Mouse (Mus musculus) myocyte (in vitro differentiated cells): Measurements from ENCODE around the gene Pou2af1.

Experiments used
- CEBPB ChIP-seq: IDR thresholded peaks from 2 replicates; pipeline ENCODE4 v1.6.1; 2011; ENCODE audit warnings: mild to moderate bottlenecking, moderate library complexity; ENCODE audit not compliant: poor library complexity, insufficient read depth, severe bottlenecking
- MAX ChIP-seq: IDR thresholded peaks from one replicate; pipeline ENCODE4 v1.6.1; 2011; ENCODE audit warnings: low read depth, mild to moderate bottlenecking, control low read depth
- MYOD1 ChIP-seq, 3 experiments: IDR thresholded peaks; one replicate each; pipeline ENCODE4 v1.6.1; 2011; ENCODE audit warnings: control low read depth in 2 of 3, low read depth in 2 of 3, mild to moderate bottlenecking in 2 of 3, moderate library complexity in 1 of 3; ENCODE audit not compliant: insufficient read length in 2 of 3, control insufficient read depth in 1 of 3
- POLR2A ChIP-seq: IDR thresholded peaks from one replicate; pipeline ENCODE4 v1.6.1; 2011; ENCODE audit warnings: low read depth, mild to moderate bottlenecking, control low read depth, moderate library complexity; ENCODE audit not compliant: insufficient read length
- REST ChIP-seq: IDR thresholded peaks from one replicate; pipeline ENCODE4 v1.6.1; 2011; ENCODE audit warnings: mild to moderate bottlenecking, control low read depth, moderate library complexity; ENCODE audit not compliant: insufficient read depth, insufficient read length
- SRF ChIP-seq: IDR thresholded peaks from one replicate; pipeline ENCODE4 v1.6.1; 2011; ENCODE audit warnings: low read depth; ENCODE audit not compliant: control insufficient read depth, insufficient read length
- TCF12 ChIP-seq: IDR thresholded peaks from one replicate; pipeline ENCODE4 v1.6.1; 2011; ENCODE audit warnings: mild to moderate bottlenecking, control low read depth; ENCODE audit not compliant: poor library complexity, insufficient read depth, severe bottlenecking
- TCF3 ChIP-seq: IDR thresholded peaks from one replicate; pipeline ENCODE4 v1.6.1; 2011; ENCODE audit warnings: low read depth, control low read depth; ENCODE audit not compliant: insufficient read length
- USF1 ChIP-seq: IDR thresholded peaks from one replicate; pipeline ENCODE4 v1.6.1; 2011; ENCODE audit warnings: low read depth, mild to moderate bottlenecking, control low read depth, moderate library complexity

- TF ChIP-seq POLR2A, result no peak
- TF ChIP-seq CEBPB, result 0 out of 2 replicates have a peak, but pooled peaks have one; percentile 16
- no peak for TF ChIP-seq USF1
- TF ChIP-seq MAX, result no peak
- peak in 1 of 3 experiments; percentile 45 for TF ChIP-seq MYOD1 (IDR thresholded peaks at IDR 0.05; ENCODE audit: control insufficient read depth in 1 of 3, insufficient read length in 2 of 3, low read depth in 2 of 3)
- no peak for TF ChIP-seq TCF3
- TF ChIP-seq REST, result no peak
- TF ChIP-seq TCF12, result no peak
- no peak for TF ChIP-seq SRF
These were observed 43.2 kb upstream of the Pou2af1 start for GRCm38 (mm10) chr9:51170298-51170697.
